ENCODE assay signal across 11 mouse cellular contexts in the genomic region with DNA sequence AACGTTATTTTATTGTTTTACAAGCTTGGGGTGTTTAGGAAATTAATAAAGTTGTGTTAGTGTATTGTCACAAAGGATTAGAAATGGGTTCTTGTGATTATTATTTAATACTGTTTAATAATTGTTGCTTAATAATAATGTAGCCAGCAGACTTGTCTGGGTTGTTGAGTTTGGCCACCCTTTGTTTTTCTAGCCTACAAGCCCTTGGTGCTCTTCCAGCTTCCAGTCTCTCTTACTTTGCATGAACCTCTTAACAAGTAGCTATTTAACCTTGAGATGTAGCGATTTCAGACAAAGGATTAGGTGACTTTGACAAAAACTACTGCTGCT. TPM values are rescaled to one million over a fixed set of nuclear protein-coding genes. Genes with fewer than 3 reads are reported as not detected.
A peak's percentile ranks its signal among the peaks of the same experiment; 100 is the strongest.
DNase-seq lines count a peak whose midpoint lies in the region; ATAC-seq and TF ChIP-seq lines count a peak whose summit lies in the region.
"Had no signal": no experiment of that assay in that cellular context is flagged by ENCODE, and none has a peak within 500 bp of the region (broad histone marks: within the 10 kb centered on the region; RNA-seq: fewer than 3 reads in every experiment).

No protein-coding gene starts in this region.

- peaks cover 28% of the 10 kb centered on the region for H3K4me1 ChIP-seq in liver, embryonic 12.5 days
- H3K4me1 ChIP-seq in liver, postnatal 0 days (ENCODE audit: insufficient read depth): peaks cover 16% of the 10 kb centered on the region
- peaks cover 21% of the 10 kb centered on the region for H3K4me1 ChIP-seq in hindbrain, embryonic 16.5 days (ENCODE audit: control insufficient read depth, insufficient read depth, low read depth, low read length)
- H3K4me1 ChIP-seq in neural tube, embryonic 13.5 days (replicated peaks): peaks cover 36% of the 10 kb centered on the region

- intact Hi-C loops in gastrocnemius, adult 2 months (cut with DNase I): loop anchor here (2.0 to 10.0 kb wide), 2 partner anchors 49 to 143 kb away; a partner anchor contains a TSS
- intact Hi-C loops in gastrocnemius, postnatal 36 days (cut with DNase I): loop anchor here (5.0 kb wide), 2 partner anchors 40 to 145 kb away; a partner anchor contains a TSS

- no peak for DNase-seq in gastrocnemius, adult 2 months
- DNase-seq in gastrocnemius, postnatal 36 days: no peak
- no peak for DNase-seq in liver, postnatal 0 days
- no peak for DNase-seq in layer of hippocampus, adult 11-12 months (ENCODE audit: low spot score)
- DNase-seq in layer of hippocampus, adult 9-10 months (ENCODE audit: low spot score): no peak
- DNase-seq: layer of hippocampus, adult 9-11 months had no signal

- peak overlapping the region; percentile 74 for H3K4me3 ChIP-seq in gastrocnemius, adult 2 months
- peak overlapping the region; percentile 97; the same call in 1 of the 2 replicates for H3K4me3 ChIP-seq in liver, embryonic 12.5 days
- no peak overlapping the region for H3K4me3 ChIP-seq in liver, postnatal 0 days (ENCODE audit: low read depth, low read length)
- H3K4me3 ChIP-seq in hindbrain, embryonic 16.5 days (ENCODE audit: low read length): no peak overlapping the region
- H3K4me3 ChIP-seq in neural tube, embryonic 13.5 days: peak overlapping the region; percentile 97; the same call in 1 of the 2 replicates

- no peak for ATAC-seq in liver, embryonic 12.5 days
- ATAC-seq in liver, postnatal 0 days: no peak
- no peak for ATAC-seq in hindbrain, embryonic 16.5 days
- no peak for ATAC-seq in neural tube, embryonic 13.5 days (ENCODE audit: low read depth)
- ATAC-seq: Patski had no signal

- no peak for TF ChIP-seq EP300 in liver, postnatal 0 days (IDR thresholded peaks at IDR 0.05; ENCODE audit: low read depth)

- no peaks in the 10 kb centered on the region for H3K27me3 ChIP-seq in liver, embryonic 12.5 days (replicated peaks)
- H3K27me3 ChIP-seq in liver, postnatal 0 days (ENCODE audit: insufficient read depth, low read length): no peaks in the 10 kb centered on the region
- no peaks in the 10 kb centered on the region for H3K27me3 ChIP-seq in hindbrain, embryonic 16.5 days (replicated peaks; ENCODE audit: control insufficient read depth, insufficient read depth, low read length)
- no peaks in the 10 kb centered on the region for H3K27me3 ChIP-seq in neural tube, embryonic 13.5 days
- H3K27me3 ChIP-seq: Patski had no signal

- no peak overlapping the region; the same call in 1 of the 2 replicates for H3K27ac ChIP-seq in gastrocnemius, adult 2 months
- H3K27ac ChIP-seq in liver, embryonic 12.5 days: no peak overlapping the region
- no peak overlapping the region for H3K27ac ChIP-seq in liver, postnatal 0 days (ENCODE audit: low read depth)
- no peak overlapping the region for H3K27ac ChIP-seq in hindbrain, embryonic 16.5 days (ENCODE audit: low read depth, low read length)
- H3K27ac ChIP-seq in neural tube, embryonic 13.5 days (replicated peaks): no peak overlapping the region

- no peak for TF ChIP-seq CTCF in gastrocnemius, adult 2 months (IDR thresholded peaks at IDR 0.05)
- no peak for TF ChIP-seq CTCF in liver, postnatal 0 days (IDR thresholded peaks at IDR 0.05; ENCODE audit: low read depth)

- H3K9ac ChIP-seq in liver, embryonic 12.5 days: no peak overlapping the region
- H3K9ac ChIP-seq in liver, postnatal 0 days (replicated peaks): no peak overlapping the region
- H3K9ac ChIP-seq in hindbrain, embryonic 16.5 days (ENCODE audit: low read depth, low read length): no peak overlapping the region
- peak overlapping the region; percentile 95 for H3K9ac ChIP-seq in neural tube, embryonic 13.5 days

- no peaks in the 10 kb centered on the region for H3K9me3 ChIP-seq in liver, embryonic 12.5 days (replicated peaks)
- H3K9me3 ChIP-seq in liver, postnatal 0 days (ENCODE audit: low read length): no peaks in the 10 kb centered on the region
- no peaks in the 10 kb centered on the region for H3K9me3 ChIP-seq in hindbrain, embryonic 16.5 days (ENCODE audit: control insufficient read depth, low read length)
- no peaks in the 10 kb centered on the region for H3K9me3 ChIP-seq in neural tube, embryonic 13.5 days
- H3K9me3 ChIP-seq: megakaryocyte, embryonic 14.5 days had no signal

- peaks cover 4% of the 10 kb centered on the region for H3K36me3 ChIP-seq in liver, embryonic 12.5 days
- H3K36me3 ChIP-seq in liver, postnatal 0 days (replicated peaks; ENCODE audit: insufficient read depth, low read length): no peaks in the 10 kb centered on the region
- no peaks in the 10 kb centered on the region for H3K36me3 ChIP-seq in hindbrain, embryonic 16.5 days (ENCODE audit: control insufficient read depth, insufficient read depth, low read length)
- no peaks in the 10 kb centered on the region for H3K36me3 ChIP-seq in neural tube, embryonic 13.5 days

- peak overlapping the region; percentile 93; the same call in 1 of the 2 replicates for H3K4me2 ChIP-seq in liver, embryonic 12.5 days
- no peak overlapping the region for H3K4me2 ChIP-seq in liver, postnatal 0 days (ENCODE audit: low read depth, low read length)
- H3K4me2 ChIP-seq in hindbrain, embryonic 16.5 days (ENCODE audit: low read length): peak overlapping the region; percentile 77; the same call in 1 of the 2 replicates
- peak overlapping the region; percentile 59 for H3K4me2 ChIP-seq in neural tube, embryonic 13.5 days

- 62% methylated on average over 2 of the region's 2 CpGs for WGBS in liver, embryonic 12.5 days (ENCODE audit: insufficient replicate concordance)
- WGBS in liver, postnatal 0 days (ENCODE audit: insufficient replicate concordance): 58% methylated on average over 2 of the region's 2 CpGs
- 73% methylated on average over 2 of the region's 2 CpGs for WGBS in hindbrain, embryonic 16.5 days
- WGBS in neural tube, embryonic 13.5 days: 33% methylated on average over 2 of the region's 2 CpGs

RNA-seq across cellular contexts. Expression of a gene that starts 1.5 kb away (rescaled TPM):
- 100 to 1,000 TPM; 143 to 219 TPM for total RNA-seq in gastrocnemius, adult 2 months (2021)
- 100 to 1,000 TPM; 113 to 145 TPM for total RNA-seq in gastrocnemius, postnatal 36 days (2021)
- 33.9 and 35.1 TPM in 2 replicates for polyA plus RNA-seq in liver, embryonic 12.5 days (2016; fragmentation: Nextera tagmentation; extraction: Ambion mirVana)
- 27.1 and 28.2 TPM in 2 replicates for polyA plus RNA-seq in liver, postnatal 0 days (2015; fragmentation: Nextera tagmentation; extraction: Ambion mirVana)
- polyA plus RNA-seq in hindbrain, embryonic 16.5 days (2015; fragmentation: Nextera tagmentation; extraction: Ambion mirVana): 101 and 102 TPM in 2 replicates
- polyA plus RNA-seq in neural tube, embryonic 13.5 days (2015; fragmentation: Nextera tagmentation; extraction: Ambion mirVana): 82.8 and 92.2 TPM in 2 replicates

RNA-seq across cellular contexts. Expression of a gene that starts 1.6 kb away (rescaled TPM):
- total RNA-seq in gastrocnemius, adult 2 months (2021): 10 to 100 TPM; 35.4 to 36.2 TPM
- 10 to 100 TPM; 21.6 to 25.6 TPM for total RNA-seq in gastrocnemius, postnatal 36 days (2021)
- 16.4 and 16.6 TPM in 2 replicates for polyA plus RNA-seq in liver, embryonic 12.5 days (2016; fragmentation: Nextera tagmentation; extraction: Ambion mirVana)
- polyA plus RNA-seq in liver, postnatal 0 days (2015; fragmentation: Nextera tagmentation; extraction: Ambion mirVana): 4.8 and 5.4 TPM in 2 replicates
- polyA plus RNA-seq in hindbrain, embryonic 16.5 days (2015; fragmentation: Nextera tagmentation; extraction: Ambion mirVana): 9.6 and 11.4 TPM in 2 replicates
- 12.6 and 15.5 TPM in 2 replicates for polyA plus RNA-seq in neural tube, embryonic 13.5 days (2015; fragmentation: Nextera tagmentation; extraction: Ambion mirVana)

RNA-seq across cellular contexts. Expression of a gene that starts 41.0 kb away (rescaled TPM):
- 10 to 100 TPM; 33.4 to 43.4 TPM for total RNA-seq in gastrocnemius, adult 2 months (2021)
- 10 to 100 TPM; 38.3 to 39.5 TPM for total RNA-seq in gastrocnemius, postnatal 36 days (2021)
- polyA plus RNA-seq in liver, embryonic 12.5 days (2016; fragmentation: Nextera tagmentation; extraction: Ambion mirVana): 32.1 and 36.9 TPM in 2 replicates
- 19.5 and 20.4 TPM in 2 replicates for polyA plus RNA-seq in liver, postnatal 0 days (2015; fragmentation: Nextera tagmentation; extraction: Ambion mirVana)
- polyA plus RNA-seq in hindbrain, embryonic 16.5 days (2015; fragmentation: Nextera tagmentation; extraction: Ambion mirVana): 51.8 and 57.9 TPM in 2 replicates
- 42.1 and 50.4 TPM in 2 replicates for polyA plus RNA-seq in neural tube, embryonic 13.5 days (2015; fragmentation: Nextera tagmentation; extraction: Ambion mirVana)

RNA-seq across cellular contexts. Expression of a gene that starts 49.3 kb away (rescaled TPM):
- total RNA-seq in gastrocnemius, adult 2 months (2021): 10 to 100 TPM; 18.5 to 24.0 TPM
- total RNA-seq in gastrocnemius, postnatal 36 days (2021): 10 to 100 TPM; 16.6 to 19.7 TPM
- 14.3 and 15.7 TPM in 2 replicates for polyA plus RNA-seq in liver, embryonic 12.5 days (2016; fragmentation: Nextera tagmentation; extraction: Ambion mirVana)
- 4.7 and 5.6 TPM in 2 replicates for polyA plus RNA-seq in liver, postnatal 0 days (2015; fragmentation: Nextera tagmentation; extraction: Ambion mirVana)
- polyA plus RNA-seq in hindbrain, embryonic 16.5 days (2015; fragmentation: Nextera tagmentation; extraction: Ambion mirVana): 29.0 and 33.9 TPM in 2 replicates
- 24.3 and 29.0 TPM in 2 replicates for polyA plus RNA-seq in neural tube, embryonic 13.5 days (2015; fragmentation: Nextera tagmentation; extraction: Ambion mirVana)

Comparison
In these comparisons a context has a peak if more than half of its experiments do, and no peak if none do; other contexts are left out.
1. H3K4me3 ChIP-seq: peak in gastrocnemius, adult 2 months (single experiment), liver, embryonic 12.5 days (single experiment) and neural tube, embryonic 13.5 days (single experiment); none in liver, postnatal 0 days (single experiment) and hindbrain, embryonic 16.5 days (single experiment).